Mouse (Mus musculus): ENCODE data around the gene Igf2r.

DNA sequence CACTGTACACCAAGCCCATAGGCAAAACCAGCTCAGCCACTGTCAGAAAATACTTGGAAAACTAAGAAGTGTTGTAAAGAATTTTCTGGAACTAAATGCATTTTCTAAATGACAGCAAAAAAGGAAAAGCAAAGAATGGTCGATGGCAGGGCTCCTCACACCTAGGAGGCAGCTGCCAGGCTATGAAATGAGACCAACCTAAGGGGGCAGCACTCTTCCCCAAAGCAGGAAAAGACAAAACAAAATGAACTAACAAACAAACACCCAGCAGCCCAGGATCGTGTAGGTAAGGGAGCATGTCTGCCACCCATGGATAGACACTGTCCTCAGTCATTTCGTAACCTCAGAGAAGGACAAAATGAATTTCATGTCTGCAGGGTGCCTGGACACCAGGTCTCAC is 56.5 kb downstream of the Igf2r start:
- TF ChIP-seq CTCF (conservative IDR thresholded peaks at IDR 0.05; ENCODE audit: low read length): no peak
- TF ChIP-seq NANOG (IDR thresholded peaks at IDR 0.05; ENCODE audit: borderline replicate concordance, low read length): no peak
- no peak for TF ChIP-seq POU5F1 (IDR thresholded peaks at IDR 0.05; ENCODE audit: borderline replicate concordance, low read length)
